Mouse (Mus musculus): ENCODE measurements at regions not wholly inside any gene's neighbourhood (a gene's known extent, or its start where the extent isn't known, plus 50 kb on each side); places are given as distances from the start of the nearest gene placed in this dataset.
"Not testable (repeated sequence)": the region's sequence is repeated elsewhere in the genome, so short reads cannot be mapped to it uniquely, and the experiment has no call there.

DNA sequence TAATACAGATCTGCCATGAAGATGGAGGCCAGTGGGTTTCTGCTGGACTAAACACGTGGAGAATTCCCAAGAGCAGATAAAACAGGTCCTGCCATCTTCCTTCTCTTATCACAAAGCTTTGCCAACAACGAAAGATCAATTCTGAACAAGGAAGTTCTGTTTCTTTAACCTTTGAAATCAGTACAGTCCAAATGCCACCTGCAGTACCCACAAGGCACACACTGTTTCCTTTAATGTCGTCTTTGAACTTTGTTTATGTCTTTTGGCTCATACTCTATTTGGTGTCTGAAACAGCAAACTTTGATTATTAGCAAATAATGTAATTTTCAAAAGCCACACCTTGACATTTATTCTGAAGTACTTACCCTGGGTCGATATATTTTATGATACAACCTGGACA lies 536.5 kb downstream of the Bckdhb start:
- no peak for DNase-seq

DNA sequence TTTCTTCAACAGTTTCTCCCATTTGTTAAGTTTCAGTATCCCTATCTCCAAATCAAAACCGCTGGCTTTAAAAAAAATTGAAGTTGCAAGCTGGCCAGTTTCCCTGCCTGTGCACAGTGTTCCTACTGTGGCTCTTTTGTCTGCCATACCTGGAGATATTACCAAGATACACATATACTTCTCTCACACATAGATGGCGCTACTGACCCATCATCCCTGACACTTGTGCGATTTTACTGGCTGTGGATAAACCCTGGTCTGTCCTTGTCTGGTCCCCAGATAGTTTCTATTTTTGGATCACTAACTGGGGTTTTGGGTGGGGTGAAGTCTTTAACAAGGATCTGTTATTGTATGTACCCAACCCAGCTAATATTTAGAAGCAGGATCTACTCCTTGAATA lies 541.8 kb downstream of the Bckdhb start:
- peak; percentile 55 for DNase-seq

DNA sequence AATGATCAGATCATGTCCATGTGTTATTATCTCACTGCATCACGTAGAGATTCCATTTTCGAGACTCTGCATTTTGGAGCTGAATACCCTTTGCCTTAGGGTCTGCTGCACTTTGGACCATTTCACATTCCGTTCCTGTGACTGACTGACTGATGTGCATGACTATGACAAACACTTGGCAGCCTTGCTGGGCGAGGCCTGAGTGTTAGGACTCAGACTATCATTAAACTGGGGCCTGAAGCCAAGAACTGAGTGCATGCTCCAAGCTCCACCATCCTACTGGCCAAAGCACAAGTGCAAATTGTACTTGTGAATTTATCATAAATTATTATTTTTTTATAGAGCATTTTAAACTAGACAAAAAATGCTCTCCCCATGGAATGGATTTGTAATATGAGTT lies 547.8 kb downstream of the Bckdhb start:
- no peak for DNase-seq

GRCm38 (mm10) chr9:84475906-84476305 lies 551.0 kb downstream of the Bckdhb start:
- no peak for DNase-seq

- DNase-seq = no peak
These were observed 574.6 kb downstream of the Bckdhb start for GRCm38 (mm10) chr9:84499507-84499906.

- not testable (repeated sequence) for DNase-seq
These were observed 578.0 kb downstream of the Bckdhb start for GRCm38 (mm10) chr9:84502981-84503380.

DNA sequence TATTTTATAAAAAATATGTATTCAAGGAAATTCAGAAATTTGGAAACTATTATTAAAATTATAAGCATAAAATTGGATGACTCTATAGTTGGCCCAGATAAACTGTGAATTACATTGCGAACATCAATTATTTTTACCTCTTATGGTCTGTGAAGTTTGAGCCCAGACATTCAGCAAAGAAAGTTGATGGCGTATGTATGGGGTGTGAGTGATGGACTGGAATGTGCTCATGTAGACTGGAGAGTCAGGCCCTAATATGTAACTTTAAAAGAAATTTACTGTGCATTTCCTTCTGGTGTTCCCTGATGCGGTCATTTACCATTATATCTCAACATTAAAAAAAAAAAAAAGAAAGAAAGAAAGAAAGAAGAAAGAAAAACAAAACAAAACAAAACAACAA lies 592.1 kb downstream of the Bckdhb start:
- DNase-seq = no peak

GRCm38 (mm10) chr9:84545431-84545830 lies 620.5 kb downstream of the Bckdhb start:
- no peak for DNase-seq

DNA sequence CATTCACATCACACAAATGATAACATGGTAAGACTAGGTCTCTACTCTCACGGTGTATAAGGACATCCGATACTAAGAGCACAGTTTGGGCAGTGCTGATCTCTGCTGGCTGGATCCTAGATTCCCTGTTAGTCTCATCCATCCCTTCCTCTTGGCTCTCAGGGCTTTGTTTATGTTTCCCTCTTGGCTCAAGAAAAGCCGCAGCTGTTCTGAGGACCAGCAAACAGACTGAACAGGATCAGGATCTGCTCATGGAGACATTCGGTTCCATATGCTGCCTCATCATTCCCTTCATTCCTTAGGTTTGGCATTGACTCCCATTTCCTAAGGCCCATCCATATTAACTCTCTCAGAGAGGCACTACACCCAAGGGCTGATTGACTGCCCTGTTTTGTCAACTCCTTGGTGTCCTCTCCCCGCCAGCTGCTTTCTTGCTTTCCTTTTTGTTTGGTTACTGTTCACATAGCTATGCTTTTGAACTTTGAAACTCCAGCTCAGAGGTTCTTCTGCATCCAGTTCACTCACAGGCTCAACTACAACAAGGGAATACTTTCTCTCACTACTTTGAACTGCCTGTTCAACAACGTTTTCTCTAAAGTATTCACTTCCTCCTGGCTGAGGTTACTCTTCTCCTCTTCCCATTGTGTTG lies 623.2 kb downstream of the Bckdhb start:
- no peak for DNase-seq

- DNase-seq = no peak
These were observed 630.3 kb downstream of the Bckdhb start for GRCm38 (mm10) chr9:84555237-84555636.

- DNase-seq = no peak
These were observed 631.4 kb downstream of the Bckdhb start for GRCm38 (mm10) chr9:84556261-84556844.

DNA sequence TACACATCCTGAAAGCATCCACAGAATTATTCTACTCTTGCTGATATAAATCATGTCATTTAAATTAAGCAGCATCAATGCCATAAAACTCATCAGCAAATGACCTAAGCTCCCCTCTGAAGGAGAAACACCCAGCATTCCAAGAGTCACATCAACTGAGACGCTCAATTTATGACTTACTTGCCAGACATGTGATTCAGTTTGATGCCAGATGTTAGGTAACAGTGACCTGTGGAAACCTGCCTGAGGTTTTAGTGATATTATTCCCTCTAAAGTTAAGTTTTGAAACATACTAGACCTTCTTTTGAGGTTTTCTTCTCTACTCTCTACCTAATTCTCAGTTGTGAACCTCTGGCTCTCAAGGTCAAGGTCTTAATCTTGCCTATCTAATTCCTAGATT lies 633.4 kb downstream of the Bckdhb start:
- DNase-seq = peak; percentile 4

- no peak for DNase-seq
These were observed 644.6 kb downstream of the Bckdhb start for GRCm38 (mm10) chr9:84569533-84569932.

- peak; percentile 2 for DNase-seq
These were observed 652.8 kb downstream of the Bckdhb start for GRCm38 (mm10) chr9:84577781-84578180.

DNA sequence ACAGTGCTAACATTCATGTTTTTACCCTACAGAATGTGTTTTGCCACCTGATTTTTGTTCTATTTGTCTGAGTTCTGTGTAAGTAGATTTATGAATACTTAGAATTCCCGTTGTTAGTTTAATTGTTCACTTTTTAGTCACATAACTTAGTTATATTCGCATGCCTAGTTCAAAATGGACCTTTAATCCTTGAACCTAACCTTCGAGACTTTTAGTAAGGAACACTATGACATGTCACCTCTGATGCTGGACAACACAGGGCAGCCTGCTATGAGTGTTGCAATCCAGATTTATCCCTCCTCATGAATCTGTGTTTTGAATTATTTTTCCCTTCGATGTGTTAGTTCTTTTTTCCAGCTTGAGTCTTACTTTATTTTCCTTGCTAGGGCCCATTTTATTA lies 662.8 kb downstream of the Bckdhb start:
- DNase-seq = no peak

DNA sequence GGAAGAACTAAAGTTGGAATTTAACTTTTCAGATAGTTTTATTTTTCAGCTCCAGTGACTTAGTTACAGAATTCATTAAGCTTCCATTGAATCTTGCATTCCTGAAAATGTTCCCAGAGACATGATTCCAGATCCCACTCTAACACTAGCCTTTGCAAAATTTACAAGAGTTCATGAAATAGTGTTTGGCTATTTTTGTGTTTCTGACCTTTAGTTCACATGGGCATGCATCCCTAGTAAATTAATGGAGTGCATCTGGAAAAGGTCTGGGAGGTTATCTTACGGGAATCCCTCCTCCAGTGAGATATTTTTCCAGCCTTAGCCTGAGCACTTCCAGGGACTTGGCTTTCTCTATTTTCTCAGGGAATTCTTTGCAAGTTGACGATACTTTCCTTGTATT lies 669.8 kb downstream of the Bckdhb start:
- DNase-seq = no peak

Measured in adrenal gland, postnatal 10 days (tissue).